Mouse (Mus musculus): ENCODE measurements around the gene Trip6.

Trip6 gene

DNA sequence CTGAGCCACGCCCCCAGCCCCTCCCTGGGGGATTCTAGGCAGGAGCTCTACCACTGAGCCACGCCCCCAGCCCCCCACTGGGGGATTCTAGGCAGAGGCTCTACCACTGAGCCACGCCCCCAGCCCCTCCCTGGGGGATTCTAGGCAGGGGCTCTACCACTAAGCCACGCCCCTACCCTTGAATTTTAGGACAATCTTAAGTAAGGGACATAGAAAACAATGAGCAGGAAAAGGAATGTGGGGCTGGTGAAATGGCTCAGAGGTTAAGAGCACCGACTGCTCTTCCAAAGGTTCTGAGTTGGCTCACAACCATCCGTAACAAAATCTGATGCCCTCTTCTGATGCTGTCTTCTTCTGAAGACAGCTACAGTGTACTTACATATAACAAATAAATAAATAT is 29.8 kb downstream of the Trip6 start:
- in situ Hi-C loops (cut with MboI, MseI), result loop anchor here (25.0 kb wide), 1 partner anchor 1147 kb away; the partner anchor contains the start of genes Alkbh4 and Lrwd1

DNA sequence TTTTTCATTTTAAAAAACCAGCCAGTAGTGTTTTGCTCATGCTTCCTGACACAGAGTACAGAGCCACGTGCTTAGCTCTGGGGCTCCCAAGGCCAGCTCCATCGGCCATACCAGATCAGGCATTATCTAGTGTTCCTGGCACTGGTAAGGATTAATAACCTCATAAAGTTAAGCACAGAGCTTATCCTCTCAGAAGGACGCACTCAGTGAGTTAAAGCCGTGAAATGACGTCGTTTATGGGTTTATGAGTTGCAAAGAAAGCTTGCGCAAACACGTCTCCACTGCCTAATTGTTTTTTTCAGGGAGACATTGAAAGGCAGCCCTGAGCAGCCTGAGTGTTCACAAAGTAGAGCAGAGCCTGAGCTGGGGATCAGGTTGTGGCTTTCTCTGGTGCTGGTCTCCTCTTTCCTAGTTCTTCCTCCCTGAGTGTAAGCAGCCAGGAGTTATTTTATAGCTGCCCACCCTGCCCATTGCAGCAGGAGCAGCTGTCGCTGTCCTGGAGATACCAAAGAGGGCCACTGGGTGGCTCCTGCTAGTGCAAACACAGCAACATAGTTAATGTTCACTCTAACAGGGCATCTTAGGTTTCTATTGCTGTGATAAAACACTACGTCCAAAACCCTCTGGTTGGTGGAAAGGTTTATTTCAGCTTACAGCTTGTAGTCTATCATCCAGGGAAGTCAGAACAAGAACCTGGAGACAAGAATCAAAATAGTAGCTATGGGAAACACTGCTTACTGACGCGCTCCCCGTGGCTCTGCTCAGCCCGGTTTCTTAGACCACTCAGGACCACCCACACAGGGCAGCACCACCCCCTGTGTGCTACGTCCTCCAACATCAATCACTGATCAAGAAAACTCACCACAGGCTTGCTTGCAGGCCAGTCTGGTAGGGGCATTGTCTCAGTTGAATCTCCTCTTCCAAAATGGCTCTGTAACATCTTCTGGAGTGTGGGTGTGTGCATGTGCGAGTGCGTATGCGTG is 36.6 kb downstream of the Trip6 start:
- in situ Hi-C loops (cut with MboI, MseI), result loop anchor here (25.0 kb wide), 1 partner anchor 1140 kb away; the partner anchor contains the start of genes Alkbh4 and Lrwd1

DNA sequence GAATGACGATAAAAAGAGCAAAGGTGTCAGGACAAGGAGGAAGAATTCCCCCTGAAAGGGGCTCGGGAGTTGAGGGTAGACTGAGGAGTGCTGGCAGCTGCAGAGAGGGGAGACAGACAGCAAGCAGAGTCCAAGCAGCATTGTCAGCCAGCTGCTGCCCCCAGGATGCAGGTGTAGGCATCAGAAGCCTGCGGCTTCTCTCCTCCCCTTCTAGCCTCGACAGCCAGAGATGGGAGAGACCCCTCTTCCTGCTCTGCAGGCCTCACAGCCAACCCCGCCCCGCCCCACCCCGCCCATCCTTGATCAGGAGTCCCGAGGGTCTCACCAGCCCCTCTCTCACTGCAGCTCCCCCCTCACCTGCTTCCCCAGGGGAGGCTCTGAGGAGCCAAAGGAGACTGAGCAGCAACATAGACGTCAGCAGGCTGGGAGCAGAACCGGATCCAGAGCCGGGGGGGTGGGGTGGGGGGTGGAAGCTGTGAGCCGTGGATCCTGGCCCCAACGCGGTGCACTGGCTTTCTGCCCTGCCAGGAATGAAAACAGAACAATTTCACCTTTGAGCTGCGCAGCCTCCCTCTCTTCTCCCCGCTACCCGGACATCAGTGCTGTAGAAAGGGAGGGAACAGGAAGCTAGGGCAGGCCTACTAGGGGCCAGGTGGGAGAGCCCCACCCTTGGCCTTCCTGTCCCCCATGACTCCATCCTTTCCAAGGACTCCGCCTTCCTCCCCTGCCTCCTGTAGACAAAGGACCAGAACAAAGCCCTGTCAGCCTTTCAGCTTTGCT is 45.9 kb downstream of the Trip6 start:
- in situ Hi-C loops (cut with MboI, MseI), result loop anchor here (5.0 to 10.0 kb wide), 4 partner anchors 61 to 354 kb away; no protein-coding TSS in a partner anchor

DNA sequence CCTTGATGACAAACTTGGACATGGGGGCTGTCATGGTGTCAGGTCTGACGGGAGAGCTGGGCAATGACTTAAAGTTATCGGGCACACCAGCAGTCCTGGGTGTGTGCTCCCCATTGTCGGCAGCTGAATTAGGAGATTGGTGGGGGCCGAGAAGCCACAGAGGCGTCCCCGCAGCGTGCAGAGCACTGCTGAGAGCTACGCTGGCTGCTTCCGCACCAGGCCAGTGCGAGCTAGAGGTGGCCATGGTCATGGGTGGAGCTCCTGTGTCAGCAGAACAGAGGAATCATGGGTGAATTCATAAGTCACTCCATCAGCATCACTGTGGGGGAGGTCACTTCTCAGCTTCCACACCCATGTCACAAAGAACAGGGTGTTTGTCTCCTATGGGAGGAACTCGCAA is 49.4 kb downstream of the Trip6 start:
- in situ Hi-C loops (cut with MboI, MseI), result loop anchor here (5.0 to 10.0 kb wide), 4 partner anchors 57 to 350 kb away; no protein-coding TSS in a partner anchor

DNA sequence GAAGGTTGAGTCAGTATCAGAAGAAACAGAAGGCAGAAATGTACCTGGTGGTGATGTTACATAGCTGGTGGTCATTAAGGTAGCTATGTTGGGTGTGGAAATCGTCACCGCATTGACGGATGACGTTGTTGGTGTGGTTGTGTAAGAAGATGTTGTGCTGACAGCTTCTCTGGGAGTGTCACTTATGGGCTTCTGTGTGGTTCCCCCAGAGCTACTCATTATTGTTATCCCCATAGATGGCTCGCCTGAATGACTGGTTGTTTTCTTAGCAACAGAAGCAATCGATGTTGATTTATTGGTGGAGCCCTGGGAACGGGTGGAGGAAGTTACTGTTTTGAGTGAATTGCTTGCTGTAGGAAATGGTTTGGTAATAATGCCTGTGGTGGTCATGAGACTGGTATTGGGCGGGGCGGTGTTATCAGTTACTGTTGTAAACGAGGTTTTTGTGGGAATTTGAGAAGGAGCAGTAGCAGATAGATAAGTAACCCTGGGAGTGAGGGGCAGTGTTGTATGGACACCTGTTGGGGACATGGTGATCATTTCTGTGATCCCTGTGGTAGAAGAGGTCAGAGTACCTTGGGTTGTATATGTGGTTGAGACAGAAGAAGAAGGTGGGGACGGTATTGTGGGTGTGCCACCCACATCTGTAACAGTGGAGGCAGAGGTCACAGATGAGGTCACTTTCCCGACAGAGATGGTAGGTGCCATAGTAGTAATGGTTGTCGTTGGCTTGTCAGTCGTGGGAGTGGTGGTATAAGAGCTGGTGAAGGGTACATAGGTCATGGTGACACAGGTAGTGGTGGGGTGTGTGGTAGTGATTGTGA is 50.1 kb downstream of the Trip6 start:
- in situ Hi-C loops (cut with MboI, MseI), result loop anchor here (10.0 kb wide), 2 partner anchors 181 to 349 kb away; no protein-coding TSS in a partner anchor

Measured in regulatory T cell (primary cell).